Mouse (Mus musculus) intestine, embryonic 16.5 days (tissue): ENCODE measurements around the gene Mier2. TPM values are rescaled to one million over a fixed set of nuclear protein-coding genes. Genes with fewer than 3 reads are reported as not detected.
A peak's percentile ranks its signal among the peaks of the same experiment; 100 is the strongest.

Experiments
- ATAC-seq: fragments of 200-750 bp; cut with Nextera tagmentation; 2 replicates; pipeline ENCODE4 v1.8.0; 2017; ENCODE audit warnings: moderate TSS enrichment, moderate library complexity
- H3K27ac ChIP-seq: fragments of 300-500 bp; sonication (generic); 2 replicates; pipeline ENCODE4 v1.5.1; 2014; ENCODE audit warnings: mild to moderate bottlenecking, low read length
- H3K27me3 ChIP-seq: fragments of 300-500 bp; sonication (generic); replicated peaks from 2 replicates; pipeline ENCODE4 v1.6.1; 2014; ENCODE audit warnings: low read length, control low read depth, mixed read lengths; ENCODE audit not compliant: control insufficient read depth, insufficient read depth
- H3K36me3 ChIP-seq: fragments of 300-500 bp; sonication (generic); 2 replicates; pipeline ENCODE4 v1.6.1; 2014; ENCODE audit warnings: low read length, control low read depth; ENCODE audit not compliant: control insufficient read depth, insufficient read depth
- H3K4me1 ChIP-seq: fragments of 300-500 bp; sonication (generic); 2 replicates; pipeline ENCODE4 v1.6.1; 2014; ENCODE audit warnings: low read length, control low read depth, mixed read lengths; ENCODE audit not compliant: control insufficient read depth, insufficient read depth
- H3K4me2 ChIP-seq: fragments of 300-500 bp; sonication (generic); 2 replicates; pipeline ENCODE4 v1.6.1; 2014; ENCODE audit warnings: low read depth, low read length, control low read depth
- H3K4me3 ChIP-seq: fragments of 300-500 bp; sonication (generic); 2 replicates; pipeline ENCODE4 v1.5.1; 2014; ENCODE audit warnings: mild to moderate bottlenecking, low read length
- H3K9ac ChIP-seq: fragments of 300-500 bp; sonication (generic); 2 replicates; pipeline ENCODE4 v1.6.1; 2014; ENCODE audit warnings: low read depth, low read length
- H3K9me3 ChIP-seq: fragments of 300-500 bp; sonication (generic); 2 replicates; pipeline ENCODE4 v1.6.1; 2016; ENCODE audit warnings: low read length, control low read depth; ENCODE audit not compliant: control insufficient read depth
- WGBS: fragments of 180-500 bp; shearing (Covaris S2); extraction: QIAGEN DNeasy Blood & Tissue Kit; methylation state at CpG from one replicate; pipeline ENCODE4 v1.1.7; 2014; 5-methylcytosine and 5-hydroxymethylcytosine counted together
- polyA plus RNA-seq: library from polyadenylated mRNA; unstranded; fragments of >200 nt; fragmentation: Nextera tagmentation; extraction: Ambion mirVana; gene quantifications from 2 replicates; pipeline ENCODE4 v1.2.1, GENCODE M21; 2015

The Mier2 gene
- polyA plus RNA-seq, 1 experiment from 2014 or later, result 38.4 TPM

DNA sequence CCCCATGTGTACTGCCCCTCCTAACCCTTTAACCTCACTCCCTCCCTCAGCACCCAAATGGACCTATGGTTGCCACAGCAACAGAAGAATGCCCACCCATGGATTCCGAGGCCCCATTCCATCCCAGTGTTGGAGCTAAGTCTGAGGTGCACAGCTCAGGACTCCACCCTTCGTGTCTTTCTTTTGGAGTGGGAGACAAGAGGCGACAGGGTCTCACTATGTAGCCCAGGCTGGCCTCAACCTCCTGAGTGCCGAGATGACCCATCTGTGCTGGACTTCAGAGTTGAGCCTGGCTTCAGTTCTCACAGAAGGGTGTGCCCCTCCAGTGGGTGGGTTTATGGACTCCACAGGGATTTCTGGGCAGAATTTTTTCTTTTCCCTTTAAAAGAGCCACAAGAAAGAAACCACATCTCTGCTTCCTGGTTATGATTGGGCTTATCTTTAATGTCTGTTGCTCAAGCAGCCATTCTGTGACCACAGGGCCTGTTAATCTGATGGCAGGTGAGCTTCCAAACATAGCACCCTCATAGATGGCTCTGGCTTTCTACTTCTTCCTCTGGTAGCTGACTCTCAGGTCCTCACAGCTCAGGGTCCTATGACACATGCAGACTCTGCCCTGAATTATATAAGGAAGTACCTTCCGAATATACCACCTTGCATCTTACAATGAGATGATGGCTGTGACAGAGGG lies 32.2 kb upstream of the Mier2 start, which contains the start of gene Theg:
Gene Theg (minus strand): TSS at position 271 of the 691 bp plus-strand sequence.
- Histone ChIP-seq H3K4me3 (no peak within 1 kb of the TSS), H3K4me2 (no peak within 1 kb of the TSS), H3K36me3 (no peaks in the 10 kb centered on the region), H3K4me1 (0 out of 2 replicates have a peak, but pooled peaks cover 3% of the 10 kb centered on the region), H3K9ac (no peak within 1 kb of the TSS), H3K27ac (no peak within 1 kb of the TSS), H3K9me3 (no peaks in the 10 kb centered on the region), H3K27me3 (no peaks in the 10 kb centered on the region)
- WGBS, result 82% methylated on average over 5 of the region's 5 CpGs
- ATAC-seq, result peak; percentile 74

- Histone ChIP-seq H3K4me2 (no peak overlapping the region), H3K4me3 (no peak overlapping the region), H3K27ac (no peak overlapping the region), H3K4me1 (0 out of 2 replicates have a peak, but pooled peaks cover 3% of the 10 kb centered on the region), H3K9me3 (no peaks in the 10 kb centered on the region), H3K27me3 (no peaks in the 10 kb centered on the region), H3K9ac (no peak overlapping the region), H3K36me3 (no peaks in the 10 kb centered on the region)
- 66% methylated on average over 8 of the region's 8 CpGs for WGBS
- ATAC-seq, result no peak
These were observed 31.2 kb upstream of the Mier2 start for GRCm38 (mm10) chr10:79586243-79586642.

GRCm38 (mm10) chr10:79585723-79586122 lies 30.7 kb upstream of the Mier2 start:
- 93% methylated on average over 5 of the region's 5 CpGs for WGBS
- Histone ChIP-seq H3K4me2 (no peak overlapping the region), H3K9ac (no peak overlapping the region), H3K27me3 (no peaks in the 10 kb centered on the region), H3K27ac (no peak overlapping the region), H3K36me3 (no peaks in the 10 kb centered on the region), H3K4me3 (no peak overlapping the region), H3K9me3 (no peaks in the 10 kb centered on the region), H3K4me1 (0 out of 2 replicates have a peak, but pooled peaks cover 3% of the 10 kb centered on the region)
- ATAC-seq, result no peak

DNA sequence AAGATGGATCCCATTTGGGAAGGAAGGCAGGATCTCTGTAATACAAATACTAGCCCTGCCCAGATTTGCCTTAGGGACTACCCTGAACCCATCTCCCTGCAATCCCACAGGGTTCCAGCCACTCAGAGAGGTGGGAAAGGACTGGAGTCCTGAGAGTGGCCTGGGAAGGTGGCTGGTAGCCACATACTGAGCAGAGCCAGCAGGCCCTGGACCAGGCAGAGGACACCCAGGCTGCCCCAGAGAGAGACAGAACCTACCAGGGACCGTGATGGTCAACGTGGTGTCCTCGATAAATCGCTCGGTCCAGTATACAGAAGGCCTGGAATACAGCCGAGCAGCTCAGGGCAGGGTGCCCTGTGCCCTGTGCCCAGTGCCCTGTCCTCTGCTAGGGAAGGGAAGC lies 30.1 kb upstream of the Mier2 start:
- H3K4me1 ChIP-seq, result 0 out of 2 replicates have a peak, but pooled peaks cover 3% of the 10 kb centered on the region
- no peaks in the 10 kb centered on the region for H3K36me3 ChIP-seq
- H3K9me3 ChIP-seq, result no peaks in the 10 kb centered on the region
- H3K27ac ChIP-seq, result no peak overlapping the region
- 87% methylated on average over 6 of the region's 6 CpGs for WGBS
- H3K4me2 ChIP-seq, result no peak overlapping the region
- H3K4me3 ChIP-seq, result no peak overlapping the region
- ATAC-seq, result no peak
- no peak overlapping the region for H3K9ac ChIP-seq
- no peaks in the 10 kb centered on the region for H3K27me3 ChIP-seq

- Histone ChIP-seq H3K36me3 (no peaks in the 10 kb centered on the region), H3K4me3 (no peak overlapping the region), H3K4me2 (no peak overlapping the region), H3K27me3 (no peaks in the 10 kb centered on the region), H3K4me1 (0 out of 2 replicates have a peak, but pooled peaks cover 3% of the 10 kb centered on the region), H3K9ac (no peak overlapping the region), H3K9me3 (no peaks in the 10 kb centered on the region), H3K27ac (no peak overlapping the region)
- no peak for ATAC-seq
- 77% methylated on average over 9 of the region's 9 CpGs for WGBS
These were observed 29.4 kb upstream of the Mier2 start for GRCm38 (mm10) chr10:79584426-79584825.

DNA sequence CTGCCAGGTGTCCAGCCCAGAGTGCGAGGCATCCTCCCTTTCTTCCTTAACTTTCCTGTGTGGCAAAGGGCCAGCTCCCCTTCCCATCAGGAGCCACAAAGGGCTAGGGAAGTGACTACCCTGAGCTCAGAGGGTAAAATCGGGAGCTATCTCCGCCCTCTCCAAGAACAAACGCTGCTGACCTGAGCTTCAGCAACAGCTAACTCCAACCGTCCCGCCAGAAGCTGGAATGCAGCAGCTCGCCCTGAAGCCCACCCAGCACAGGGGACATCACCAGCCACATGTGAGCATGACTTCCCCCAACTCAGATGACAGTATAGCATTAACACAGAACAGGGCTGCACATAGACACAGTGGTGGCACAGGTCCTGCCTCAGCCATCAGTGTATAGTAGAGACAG lies 29.0 kb upstream of the Mier2 start:
- H3K4me2 ChIP-seq, result no peak overlapping the region
- H3K9ac ChIP-seq, result no peak overlapping the region
- no peak overlapping the region for H3K4me3 ChIP-seq
- no peak for ATAC-seq
- no peaks in the 10 kb centered on the region for H3K9me3 ChIP-seq
- H3K4me1 ChIP-seq, result 0 out of 2 replicates have a peak, but pooled peaks cover 3% of the 10 kb centered on the region
- H3K27me3 ChIP-seq, result no peaks in the 10 kb centered on the region
- H3K27ac ChIP-seq, result no peak overlapping the region
- H3K36me3 ChIP-seq, result no peaks in the 10 kb centered on the region
- WGBS, result 57% methylated on average over 7 of the region's 7 CpGs

DNA sequence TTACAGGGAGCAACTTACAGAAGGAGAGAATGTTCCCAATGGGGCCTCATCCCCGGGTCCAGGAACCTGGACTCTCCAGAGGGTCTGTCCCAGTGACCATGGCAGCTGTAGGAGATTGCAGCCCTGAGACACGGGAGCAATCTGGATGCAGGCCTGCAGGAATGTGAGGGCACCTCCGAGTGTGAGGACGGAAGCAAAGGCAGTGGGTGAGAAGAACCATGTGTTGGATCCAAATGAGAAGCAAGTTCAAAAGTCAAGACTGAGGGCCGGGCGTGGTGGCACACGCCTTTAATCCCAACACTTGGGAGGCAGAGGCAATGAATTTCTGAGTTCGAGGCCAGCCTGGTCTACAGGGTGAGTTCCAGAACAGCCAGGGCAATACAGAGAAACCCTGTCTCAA lies 26.5 kb upstream of the Mier2 start:
- H3K36me3 ChIP-seq, result no peaks in the 10 kb centered on the region
- no peaks in the 10 kb centered on the region for H3K27me3 ChIP-seq
- H3K27ac ChIP-seq, result no peak overlapping the region
- H3K4me1 ChIP-seq, result no peaks in the 10 kb centered on the region
- no peaks in the 10 kb centered on the region for H3K9me3 ChIP-seq
- no peak overlapping the region for H3K9ac ChIP-seq
- no peak overlapping the region for H3K4me2 ChIP-seq
- H3K4me3 ChIP-seq, result no peak overlapping the region
- no peak for ATAC-seq
- WGBS, result 85% methylated on average over 8 of the region's 8 CpGs

DNA sequence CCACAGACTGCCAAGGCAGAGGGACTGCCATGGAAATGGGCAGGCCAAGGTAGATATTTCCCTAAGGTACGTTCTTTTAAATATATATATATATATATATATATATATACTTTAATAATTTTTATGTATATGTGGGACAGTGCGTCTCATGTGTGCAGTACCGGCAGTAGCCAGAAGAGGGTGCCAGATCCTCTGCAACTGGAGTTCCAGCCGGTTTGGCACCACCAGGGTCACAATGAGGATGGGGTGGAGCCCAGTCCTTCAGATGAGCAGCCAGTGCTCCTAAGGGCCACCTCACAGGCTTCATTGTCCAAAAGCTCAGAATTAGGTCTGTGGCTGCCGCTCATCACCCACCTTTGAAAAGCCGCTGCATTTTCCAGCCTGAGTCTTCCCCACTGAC lies 25.8 kb upstream of the Mier2 start:
- WGBS, result 45% methylated on average over 6 of the region's 6 CpGs

GRCm38 (mm10) chr10:79580356-79580755 lies 25.4 kb upstream of the Mier2 start:
- Histone ChIP-seq H3K4me1 (no peaks in the 10 kb centered on the region), H3K27ac (no peak overlapping the region), H3K4me3 (no peak overlapping the region), H3K4me2 (no peak overlapping the region), H3K36me3 (no peaks in the 10 kb centered on the region), H3K27me3 (no peaks in the 10 kb centered on the region), H3K9ac (no peak overlapping the region), H3K9me3 (no peaks in the 10 kb centered on the region)
- no peak for ATAC-seq
- 63% methylated on average over 7 of the region's 7 CpGs for WGBS

More for the DNA sequence above, 25.8 kb upstream of the Mier2 start:
- Histone ChIP-seq H3K4me2 (no peak overlapping the region), H3K27me3 (no peaks in the 10 kb centered on the region), H3K9ac (no peak overlapping the region), H3K9me3 (no peaks in the 10 kb centered on the region), H3K4me1 (no peaks in the 10 kb centered on the region), H3K36me3 (no peaks in the 10 kb centered on the region), H3K27ac (no peak overlapping the region), H3K4me3 (no peak overlapping the region)
- ATAC-seq, result no peak

DNA sequence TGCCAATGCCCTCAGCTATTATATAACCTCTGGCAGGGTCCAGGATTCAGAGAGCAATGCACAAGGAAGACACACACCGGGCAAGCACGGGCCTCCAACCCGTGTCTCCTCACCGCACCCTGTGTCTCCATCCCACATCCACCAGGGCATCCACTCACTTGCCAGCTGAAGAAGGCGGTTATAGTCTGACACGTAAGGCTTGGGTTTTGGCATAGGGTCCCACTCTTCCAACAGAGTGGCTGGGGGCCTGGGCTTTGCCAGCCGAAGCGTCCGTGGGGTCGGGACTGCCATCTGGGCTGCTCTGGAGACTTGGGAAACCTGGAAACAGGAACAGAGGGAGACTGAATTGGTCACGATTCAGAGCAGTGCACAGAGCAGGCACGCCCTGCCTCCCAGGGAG lies 24.8 kb upstream of the Mier2 start:
- no peaks in the 10 kb centered on the region for H3K4me1 ChIP-seq
- no peak overlapping the region for H3K4me3 ChIP-seq
- H3K9ac ChIP-seq, result no peak overlapping the region
- 79% methylated on average over 12 of the region's 12 CpGs for WGBS
- H3K9me3 ChIP-seq, result no peaks in the 10 kb centered on the region
- H3K4me2 ChIP-seq, result no peak overlapping the region
- H3K27me3 ChIP-seq, result no peaks in the 10 kb centered on the region
- no peaks in the 10 kb centered on the region for H3K36me3 ChIP-seq
- no peak overlapping the region for H3K27ac ChIP-seq
- no peak for ATAC-seq
